Mouse (Mus musculus) cerebellum, adult 8-10 months (tissue): ENCODE measurements at regions not wholly inside any gene's neighbourhood (a gene's known extent, or its start where the extent isn't known, plus 50 kb on each side); places are given as distances from the start of the nearest gene placed in this dataset.
"Not testable (repeated sequence)": the region's sequence is repeated elsewhere in the genome, so short reads cannot be mapped to it uniquely, and the experiment has no call there.

Source experiments
- DNase-seq: peaks from one replicate; pipeline ENCODE4 v3.0.0; 2022

- no peak for DNase-seq
Measured at GRCm38 (mm10) chr15:52406156-52406885, 1478.4 kb upstream of the Gm7489 start.

- peak; percentile 81 for DNase-seq
Measured at GRCm38 (mm10) chr15:52412869-52413771, 1471.6 kb upstream of the Gm7489 start.

GRCm38 (mm10) chr15:52425976-52426375, 1458.7 kb upstream of the Gm7489 start:
- DNase-seq, result no peak

GRCm38 (mm10) chr15:52430491-52431158, 1454.1 kb upstream of the Gm7489 start:
- no peak for DNase-seq

GRCm38 (mm10) chr15:52433639-52434038, 1451.1 kb upstream of the Gm7489 start:
- DNase-seq, result no peak

GRCm38 (mm10) chr15:52438403-52438802, 1446.3 kb upstream of the Gm7489 start:
- no peak for DNase-seq

GRCm38 (mm10) chr15:52458782-52459181, 1425.9 kb upstream of the Gm7489 start:
- peak; percentile 89 for DNase-seq

GRCm38 (mm10) chr15:52459315-52459714, 1425.4 kb upstream of the Gm7489 start:
- DNase-seq, result no peak

GRCm38 (mm10) chr15:52464226-52465138, 1420.2 kb upstream of the Gm7489 start:
- DNase-seq, result no peak

GRCm38 (mm10) chr15:52478124-52478523, 1406.6 kb upstream of the Gm7489 start:
- DNase-seq, result not testable (repeated sequence)

GRCm38 (mm10) chr15:52480834-52481233, 1403.9 kb upstream of the Gm7489 start:
- no peak for DNase-seq

- DNase-seq, result no peak
Measured at GRCm38 (mm10) chr15:52483598-52484165, 1401.0 kb upstream of the Gm7489 start.

GRCm38 (mm10) chr15:52484276-52484675, 1400.4 kb upstream of the Gm7489 start:
- DNase-seq, result no peak

- DNase-seq, result no peak
Measured at GRCm38 (mm10) chr15:52505278-52505831, 1379.4 kb upstream of the Gm7489 start.

GRCm38 (mm10) chr15:52506930-52507329, 1377.8 kb upstream of the Gm7489 start:
- peak; percentile 44 for DNase-seq

- no peak for DNase-seq
Measured at GRCm38 (mm10) chr15:52508609-52509008, 1376.1 kb upstream of the Gm7489 start.

GRCm38 (mm10) chr15:52510137-52510536, 1374.6 kb upstream of the Gm7489 start:
- DNase-seq, result no peak

GRCm38 (mm10) chr15:52536594-52536993, 1348.1 kb upstream of the Gm7489 start:
- DNase-seq, result no peak

GRCm38 (mm10) chr15:52558682-52559081, 1326.0 kb upstream of the Gm7489 start:
- DNase-seq, result no peak

- no peak for DNase-seq
Measured at GRCm38 (mm10) chr15:52564078-52564477, 1320.6 kb upstream of the Gm7489 start.

GRCm38 (mm10) chr15:52565449-52565851, 1319.3 kb upstream of the Gm7489 start:
- DNase-seq, result no peak

- no peak for DNase-seq
Measured at GRCm38 (mm10) chr15:52570256-52570655, 1314.5 kb upstream of the Gm7489 start.
